Mouse (Mus musculus) heart, postnatal 0 days (tissue): Measurements from ENCODE around the gene Paics. TPM values are rescaled to one million over a fixed set of nuclear protein-coding genes. Genes with fewer than 3 reads are reported as not detected.

ENCODE experiments used
- ATAC-seq: fragments of 200-750 bp; cut with Nextera tagmentation; 2 replicates; pipeline ENCODE4 v1.8.0; 2017; ENCODE audit warnings: low read depth, moderate number of reproducible peaks, moderate library complexity; ENCODE audit not compliant: insufficient read depth
- DNase-seq: peaks from one replicate; pipeline ENCODE4 v3.0.0-alpha.2; 2016; ENCODE audit warnings: low spot score
- H3K27ac ChIP-seq: fragments of 300-500 bp; sonication (generic); 2 replicates; pipeline ENCODE4 v1.5.1; 2014; ENCODE audit warnings: low read depth, mild to moderate bottlenecking
- H3K27me3 ChIP-seq: fragments of 300-500 bp; sonication (generic); 2 replicates; pipeline ENCODE4 v1.6.1; 2014; ENCODE audit warnings: low read length, mixed read lengths; ENCODE audit not compliant: control insufficient read depth, insufficient read depth
- H3K36me3 ChIP-seq: fragments of 300-500 bp; sonication (generic); replicated peaks from 2 replicates; pipeline ENCODE4 v1.6.1; 2014; ENCODE audit warnings: low read length, mixed read lengths; ENCODE audit not compliant: control insufficient read depth, insufficient read depth
- H3K4me1 ChIP-seq: fragments of 300-500 bp; sonication (generic); 2 replicates; pipeline ENCODE4 v1.6.1; 2014; ENCODE audit warnings: antibody characterized with exemption; ENCODE audit not compliant: control insufficient read depth, insufficient read depth
- H3K4me2 ChIP-seq: fragments of 300-500 bp; sonication (generic); 2 replicates; pipeline ENCODE4 v1.6.1; 2014; ENCODE audit warnings: low read depth, mild to moderate bottlenecking, low read length, moderate library complexity
- H3K4me3 ChIP-seq: fragments of 300-500 bp; sonication (generic); 2 replicates; pipeline ENCODE4 v1.5.1; 2014; ENCODE audit warnings: low read depth, low read length
- H3K9ac ChIP-seq: fragments of 300-500 bp; sonication (generic); replicated peaks from 2 replicates; pipeline ENCODE4 v1.6.1; 2014; ENCODE audit warnings: low read depth, low read length, mixed read lengths
- H3K9me3 ChIP-seq: fragments of 300-500 bp; sonication (generic); replicated peaks from 2 replicates; pipeline ENCODE4 v1.6.1; 2016; ENCODE audit warnings: low read length; ENCODE audit not compliant: control insufficient read depth
- CTCF ChIP-seq: IDR thresholded peaks from 2 replicates; pipeline ENCODE4 v1.5.1; 2016; ENCODE audit warnings: antibody characterized with exemption, control low read depth, low read depth
- EP300 ChIP-seq: IDR thresholded peaks from 2 replicates; pipeline ENCODE4 v1.6.1; 2016; ENCODE audit warnings: antibody characterized with exemption, low read depth
- WGBS: fragments of 180-500 bp; shearing (Covaris S2); extraction: QIAGEN DNeasy Blood & Tissue Kit; methylation state at CpG from one replicate; pipeline ENCODE4 v1.1.7; 2014; 5-methylcytosine and 5-hydroxymethylcytosine counted together
- polyA plus RNA-seq: library from polyadenylated mRNA; unstranded; fragments of >200 nt; fragmentation: Nextera tagmentation; extraction: Ambion mirVana; gene quantifications from 2 replicates; pipeline ENCODE4 v1.2.1, GENCODE M21; 2015
- total RNA-seq: library from RNA; depleted of rRNA; stranded (reverse); fragments of >200 nt; gene quantifications from 2 replicates; pipeline ENCODE4 v1.2.3, GENCODE M21; 2014; ENCODE audit warnings: low replicate concordance; rRNA removed

The Paics gene
- total RNA-seq (173 and 191 TPM in 2 replicates), polyA plus RNA-seq (168 and 171 TPM in 2 replicates)

- H3K9ac ChIP-seq = peak within 1 kb of the TSS; percentile 74
- WGBS = under 1% methylated on average over 81 of the region's 81 CpGs
- peaks cover 46% of the 10 kb centered on the region for H3K4me1 ChIP-seq
These were observed at the start of gene Paics, which contains the start of gene Ppat for GRCm38 (mm10) chr5:76951106-76952027. Paics (plus strand) TSS chr5:76951307. Ppat (minus strand) TSS chr5:76951578.

DNA sequence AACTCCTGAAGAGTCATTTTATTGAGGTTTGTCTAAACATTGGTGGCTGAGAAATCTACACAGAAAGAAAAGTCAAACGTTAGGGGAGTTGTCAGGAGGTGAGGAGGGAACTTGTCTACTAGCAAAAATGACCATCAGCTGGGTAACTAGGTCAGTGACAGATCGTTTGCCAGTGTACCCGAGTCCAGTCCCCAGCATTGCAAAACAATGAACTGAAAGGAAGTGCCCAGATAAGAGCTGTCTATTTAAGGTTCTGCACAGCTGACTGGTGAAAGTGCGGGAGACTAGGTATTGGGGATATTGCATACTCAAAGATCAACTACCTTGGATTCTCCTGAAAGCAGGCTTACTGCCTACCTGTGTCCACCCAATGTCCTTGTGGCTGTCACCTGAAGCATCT lies 49.0 kb upstream of the Paics start:
- WGBS = 23% methylated on average over 4 of the region's 4 CpGs

More at GRCm38 (mm10) chr5:76951106-76952027, at the start of gene Paics, which contains the start of gene Ppat:
- ATAC-seq (peak; percentile 95), DNase-seq (peak; percentile 100)
- Histone ChIP-seq H3K4me2 (peak within 1 kb of the TSS; percentile 81), H3K4me3 (peak within 1 kb of the TSS; percentile 93), H3K9me3 (no peaks in the 10 kb centered on the region), H3K36me3 (peaks cover 2% of the 10 kb centered on the region), H3K27ac (peak within 1 kb of the TSS; percentile 88), H3K27me3 (no peaks in the 10 kb centered on the region)
- TF ChIP-seq EP300 (peak; percentile 57; the same call in 1 of the 2 replicates), CTCF (no peak)

DNA sequence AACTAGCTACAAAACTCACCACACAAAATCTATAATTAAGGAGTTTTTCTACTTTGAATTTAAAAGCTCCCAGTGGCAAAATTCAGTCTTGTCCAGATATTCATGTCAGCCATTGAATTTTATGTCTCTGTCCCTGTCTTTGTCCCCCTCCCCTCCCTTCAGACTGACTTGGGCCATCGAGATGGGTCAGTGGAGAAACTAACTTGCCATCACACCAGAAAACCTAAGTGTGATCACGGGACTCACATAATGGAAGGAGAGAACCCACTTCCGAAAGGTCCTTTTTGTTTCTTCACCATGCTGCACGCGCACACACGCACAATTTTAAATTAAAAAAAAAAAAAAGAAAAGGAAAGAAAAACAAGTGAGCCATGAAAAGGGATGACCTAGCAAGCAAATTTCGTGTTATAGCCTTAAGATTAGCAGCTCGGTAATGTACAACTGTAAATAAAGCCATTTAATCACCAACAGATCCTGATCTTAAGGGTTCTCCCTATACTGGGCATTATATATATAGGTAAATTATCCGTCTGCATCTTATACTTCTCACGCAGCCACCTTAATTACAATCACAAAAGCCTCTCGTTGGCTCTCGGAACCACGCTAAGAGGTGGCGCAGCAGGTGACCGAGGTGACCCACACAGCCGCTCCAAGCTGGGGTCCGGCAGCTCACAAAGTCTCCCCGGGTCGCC lies 46.2 kb upstream of the Paics start:
- H3K4me1 ChIP-seq = no peaks in the 10 kb centered on the region; the same call in 1 of the 2 replicates
- TF ChIP-seq CTCF (no peak), EP300 (no peak; the same call in 1 of the 2 replicates)
- no peaks in the 10 kb centered on the region for H3K27me3 ChIP-seq
- H3K4me3 ChIP-seq = peak overlapping the region; percentile 79
- H3K9ac ChIP-seq = peak overlapping the region; percentile 87
- WGBS = 1% methylated on average over 19 of the region's 19 CpGs
- H3K27ac ChIP-seq = peak overlapping the region; percentile 96
- DNase-seq (no peak), ATAC-seq (no peak)
- peak overlapping the region; percentile 93 for H3K4me2 ChIP-seq
- no peaks in the 10 kb centered on the region for H3K9me3 ChIP-seq
- 0 out of 2 replicates have a peak, but pooled peaks cover 6% of the 10 kb centered on the region for H3K36me3 ChIP-seq

More for the DNA sequence above, 49.0 kb upstream of the Paics start:
- no peaks in the 10 kb centered on the region for H3K9me3 ChIP-seq
- H3K4me3 ChIP-seq = no peak overlapping the region
- H3K27ac ChIP-seq = no peak overlapping the region
- TF ChIP-seq EP300 = no peak
- TF ChIP-seq CTCF = no peak
- no peaks in the 10 kb centered on the region; the same call in 1 of the 2 replicates for H3K4me1 ChIP-seq
- H3K9ac ChIP-seq = no peak overlapping the region
- ATAC-seq (no peak), DNase-seq (no peak)
- no peaks in the 10 kb centered on the region for H3K27me3 ChIP-seq
- H3K36me3 ChIP-seq = peaks cover 11% of the 10 kb centered on the region; the same call in 1 of the 2 replicates
- H3K4me2 ChIP-seq = no peak overlapping the region

GRCm38 (mm10) chr5:76905405-76906154 lies 45.5 kb upstream of the Paics start, which contains the start of gene Aasdh:
Aasdh (minus strand) TSS chr5:76905514.
- peak; percentile 89 for DNase-seq
- Histone ChIP-seq H3K36me3 (0 out of 2 replicates have a peak, but pooled peaks cover 1% of the 10 kb centered on the region), H3K4me1 (no peaks in the 10 kb centered on the region; the same call in 1 of the 2 replicates), H3K9ac (peak within 1 kb of the TSS; percentile 87), H3K4me3 (peak within 1 kb of the TSS; percentile 79), H3K4me2 (peak within 1 kb of the TSS; percentile 93), H3K27me3 (no peaks in the 10 kb centered on the region), H3K27ac (peak within 1 kb of the TSS; percentile 96), H3K9me3 (no peaks in the 10 kb centered on the region)
- WGBS = under 1% methylated on average over 47 of the region's 47 CpGs
- ATAC-seq = peak; percentile 99
- TF ChIP-seq EP300 (peak; percentile 54), CTCF (no peak)

DNA sequence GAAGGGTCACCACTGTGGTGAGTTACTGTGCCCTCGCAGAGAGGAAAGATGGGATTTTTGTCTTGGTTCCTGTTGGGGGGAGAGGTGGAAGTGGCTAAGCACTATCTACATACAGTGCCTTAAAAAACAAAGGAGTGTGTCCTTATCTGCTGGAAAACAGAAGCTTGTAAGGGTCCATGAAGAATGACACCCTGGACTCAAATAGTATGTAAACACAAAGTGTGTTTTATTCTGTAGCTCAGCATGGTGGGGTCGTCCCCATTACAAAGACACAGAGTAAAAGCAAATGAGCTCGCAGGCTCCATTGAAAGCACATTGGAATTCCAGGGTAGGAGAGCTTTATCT lies 45.0 kb upstream of the Paics start:
- no peaks in the 10 kb centered on the region for H3K27me3 ChIP-seq
- H3K36me3 ChIP-seq = no peaks in the 10 kb centered on the region
- no peak for DNase-seq
- 38% methylated on average over 3 of the region's 3 CpGs for WGBS
- H3K9ac ChIP-seq = peak overlapping the region; percentile 87
- TF ChIP-seq CTCF (no peak), EP300 (no peak)
- peak overlapping the region; percentile 96 for H3K27ac ChIP-seq
- peak overlapping the region; percentile 79 for H3K4me3 ChIP-seq
- no peaks in the 10 kb centered on the region; the same call in 1 of the 2 replicates for H3K4me1 ChIP-seq
- no peak for ATAC-seq
- peak overlapping the region; percentile 93 for H3K4me2 ChIP-seq
- H3K9me3 ChIP-seq = no peaks in the 10 kb centered on the region
